Mouse (Mus musculus): ENCODE results near the gene Stard3. TPM values are rescaled to one million over a fixed set of nuclear protein-coding genes. Genes with fewer than 3 reads are reported as not detected.

Gene Stard3
- 39.7 and 45.6 TPM in 2 replicates for polyA plus RNA-seq (2014; fragmentation: Nextera tagmentation; extraction: Ambion mirVana)

- Histone ChIP-seq H3K27me3 (ENCODE audit: control insufficient read depth, insufficient read depth, low read length) (peaks cover 11% of the 10 kb centered on the region; the same call in 1 of the 2 replicates), H3K36me3 (ENCODE audit: control insufficient read depth, insufficient read depth, low read length) (no peaks in the 10 kb centered on the region), H3K9ac (ENCODE audit: low read length) (peak within 1 kb of the TSS; percentile 54), H3K9me3 (ENCODE audit: control insufficient read depth, low read length) (no peaks in the 10 kb centered on the region), H3K4me2 (ENCODE audit: low read depth) (peak within 1 kb of the TSS; percentile 77), H3K4me3 (ENCODE audit: low read depth, low read length) (peak within 1 kb of the TSS; percentile 52), H3K4me1 (ENCODE audit: control insufficient read depth, insufficient read depth, low read length) (peaks cover 28% of the 10 kb centered on the region), H3K27ac (ENCODE audit: low read depth, low read length) (peak within 1 kb of the TSS; percentile 54)
- DNase-seq (ENCODE audit: low spot score) (peak; percentile 91), ATAC-seq (ENCODE audit: insufficient read depth, low FRiP score, low TSS enrichment) (peak; percentile 85)
- WGBS = under 1% methylated on average over 49 of the region's 60 CpGs
Observed at GRCm38 (mm10) chr11:98358161-98359083, at the start of gene Stard3. TSS of gene Stard3 (plus strand) at chr11:98358368.

GRCm38 (mm10) chr11:98313790-98314323, 44.3 kb upstream of the Stard3 start:
- no peak for ATAC-seq (ENCODE audit: insufficient read depth, low FRiP score, low TSS enrichment)
- Histone ChIP-seq H3K27me3 (ENCODE audit: control insufficient read depth, insufficient read depth, low read length) (peaks cover 52% of the 10 kb centered on the region), H3K36me3 (ENCODE audit: control insufficient read depth, insufficient read depth, low read length) (no peaks in the 10 kb centered on the region), H3K4me3 (ENCODE audit: low read depth, low read length) (no peak overlapping the region), H3K4me1 (ENCODE audit: control insufficient read depth, insufficient read depth, low read length) (no peaks in the 10 kb centered on the region), H3K4me2 (ENCODE audit: low read depth) (no peak overlapping the region), H3K27ac (ENCODE audit: low read depth, low read length) (no peak overlapping the region), H3K9ac (ENCODE audit: low read length) (no peak overlapping the region), H3K9me3 (ENCODE audit: control insufficient read depth, low read length) (no peaks in the 10 kb centered on the region)
- DNase-seq (ENCODE audit: low spot score) = peak; percentile 75
- 1% methylated on average over 22 of the region's 26 CpGs for WGBS

- peak; percentile 10 for DNase-seq (ENCODE audit: low spot score)
- ATAC-seq (ENCODE audit: insufficient read depth, low FRiP score, low TSS enrichment) = no peak
Observed at GRCm38 (mm10) chr11:98317479-98317878, 40.7 kb upstream of the Stard3 start.

GRCm38 (mm10) chr11:98318421-98319116, 39.6 kb upstream of the Stard3 start:
- 0% methylated on average over 14 of the region's 14 CpGs for WGBS
- no peak overlapping the region for H3K27ac ChIP-seq (ENCODE audit: low read depth, low read length)
- no peaks in the 10 kb centered on the region for H3K9me3 ChIP-seq (ENCODE audit: control insufficient read depth, low read length)
- no peak overlapping the region for H3K4me3 ChIP-seq (ENCODE audit: low read depth, low read length)
- no peak overlapping the region for H3K4me2 ChIP-seq (ENCODE audit: low read depth)
- H3K9ac ChIP-seq (ENCODE audit: low read length) = no peak overlapping the region
- DNase-seq (ENCODE audit: low spot score) (peak; percentile 13), ATAC-seq (ENCODE audit: insufficient read depth, low FRiP score, low TSS enrichment) (no peak)
- no peaks in the 10 kb centered on the region for H3K4me1 ChIP-seq (ENCODE audit: control insufficient read depth, insufficient read depth, low read length)
- no peaks in the 10 kb centered on the region for H3K36me3 ChIP-seq (ENCODE audit: control insufficient read depth, insufficient read depth, low read length)
- peaks cover 93% of the 10 kb centered on the region for H3K27me3 ChIP-seq (ENCODE audit: control insufficient read depth, insufficient read depth, low read length)

More at GRCm38 (mm10) chr11:98317479-98317878, 40.7 kb upstream of the Stard3 start:
- H3K4me2 ChIP-seq (ENCODE audit: low read depth) = no peak overlapping the region
- 3% methylated on average over 7 of the region's 7 CpGs for WGBS
- H3K27ac ChIP-seq (ENCODE audit: low read depth, low read length) = no peak overlapping the region
- H3K9ac ChIP-seq (ENCODE audit: low read length) = no peak overlapping the region
- peaks cover 88% of the 10 kb centered on the region for H3K27me3 ChIP-seq (ENCODE audit: control insufficient read depth, insufficient read depth, low read length)
- H3K9me3 ChIP-seq (ENCODE audit: control insufficient read depth, low read length) = no peaks in the 10 kb centered on the region
- no peaks in the 10 kb centered on the region for H3K4me1 ChIP-seq (ENCODE audit: control insufficient read depth, insufficient read depth, low read length)
- H3K4me3 ChIP-seq (ENCODE audit: low read depth, low read length) = no peak overlapping the region
- no peaks in the 10 kb centered on the region for H3K36me3 ChIP-seq (ENCODE audit: control insufficient read depth, insufficient read depth, low read length)

- 3% methylated on average over 15 of the region's 15 CpGs for WGBS
- H3K36me3 ChIP-seq (ENCODE audit: control insufficient read depth, insufficient read depth, low read length) = no peaks in the 10 kb centered on the region
- no peak for ATAC-seq (ENCODE audit: insufficient read depth, low FRiP score, low TSS enrichment)
Observed at GRCm38 (mm10) chr11:98319120-98319519, 39.0 kb upstream of the Stard3 start.

GRCm38 (mm10) chr11:98319544-98319943, 38.6 kb upstream of the Stard3 start:
- H3K9me3 ChIP-seq (ENCODE audit: control insufficient read depth, low read length) = no peaks in the 10 kb centered on the region
- ATAC-seq (ENCODE audit: insufficient read depth, low FRiP score, low TSS enrichment) = no peak
- 8% methylated on average over 4 of the region's 4 CpGs for WGBS
- H3K27ac ChIP-seq (ENCODE audit: low read depth, low read length) = no peak overlapping the region
- H3K27me3 ChIP-seq (ENCODE audit: control insufficient read depth, insufficient read depth, low read length) = peaks cover 96% of the 10 kb centered on the region
- H3K4me1 ChIP-seq (ENCODE audit: control insufficient read depth, insufficient read depth, low read length) = no peaks in the 10 kb centered on the region
- no peaks in the 10 kb centered on the region for H3K36me3 ChIP-seq (ENCODE audit: control insufficient read depth, insufficient read depth, low read length)
- DNase-seq (ENCODE audit: low spot score) = peak; percentile 9
- no peak overlapping the region for H3K4me2 ChIP-seq (ENCODE audit: low read depth)
- no peak overlapping the region for H3K4me3 ChIP-seq (ENCODE audit: low read depth, low read length)
- no peak overlapping the region for H3K9ac ChIP-seq (ENCODE audit: low read length)

More at GRCm38 (mm10) chr11:98319120-98319519, 39.0 kb upstream of the Stard3 start:
- H3K9ac ChIP-seq (ENCODE audit: low read length) = no peak overlapping the region
- H3K27me3 ChIP-seq (ENCODE audit: control insufficient read depth, insufficient read depth, low read length) = peaks cover 94% of the 10 kb centered on the region
- no peaks in the 10 kb centered on the region for H3K4me1 ChIP-seq (ENCODE audit: control insufficient read depth, insufficient read depth, low read length)
- H3K4me2 ChIP-seq (ENCODE audit: low read depth) = no peak overlapping the region
- no peaks in the 10 kb centered on the region for H3K9me3 ChIP-seq (ENCODE audit: control insufficient read depth, low read length)
- DNase-seq (ENCODE audit: low spot score) = peak; percentile 9
- H3K27ac ChIP-seq (ENCODE audit: low read depth, low read length) = no peak overlapping the region
- H3K4me3 ChIP-seq (ENCODE audit: low read depth, low read length) = no peak overlapping the region

GRCm38 (mm10) chr11:98319944-98320343, 38.2 kb upstream of the Stard3 start:
- no peak overlapping the region for H3K4me2 ChIP-seq (ENCODE audit: low read depth)
- peak; percentile 10 for DNase-seq (ENCODE audit: low spot score)

GRCm38 (mm10) chr11:98320381-98320780, 37.8 kb upstream of the Stard3 start:
- H3K9ac ChIP-seq (ENCODE audit: low read length) = no peak overlapping the region
- ATAC-seq (ENCODE audit: insufficient read depth, low FRiP score, low TSS enrichment) = no peak
- no peak overlapping the region for H3K4me2 ChIP-seq (ENCODE audit: low read depth)
- peaks cover 99% of the 10 kb centered on the region for H3K27me3 ChIP-seq (ENCODE audit: control insufficient read depth, insufficient read depth, low read length)
- H3K4me1 ChIP-seq (ENCODE audit: control insufficient read depth, insufficient read depth, low read length) = no peaks in the 10 kb centered on the region
- peak; percentile 9 for DNase-seq (ENCODE audit: low spot score)
- H3K4me3 ChIP-seq (ENCODE audit: low read depth, low read length) = no peak overlapping the region
- 7% methylated on average over 12 of the region's 12 CpGs for WGBS
- no peaks in the 10 kb centered on the region for H3K9me3 ChIP-seq (ENCODE audit: control insufficient read depth, low read length)
- H3K27ac ChIP-seq (ENCODE audit: low read depth, low read length) = no peak overlapping the region
- H3K36me3 ChIP-seq (ENCODE audit: control insufficient read depth, insufficient read depth, low read length) = no peaks in the 10 kb centered on the region

More at GRCm38 (mm10) chr11:98319944-98320343, 38.2 kb upstream of the Stard3 start:
- Histone ChIP-seq H3K9ac (ENCODE audit: low read length) (no peak overlapping the region), H3K27me3 (ENCODE audit: control insufficient read depth, insufficient read depth, low read length) (peaks cover 99% of the 10 kb centered on the region), H3K27ac (ENCODE audit: low read depth, low read length) (no peak overlapping the region), H3K9me3 (ENCODE audit: control insufficient read depth, low read length) (no peaks in the 10 kb centered on the region), H3K4me3 (ENCODE audit: low read depth, low read length) (no peak overlapping the region), H3K36me3 (ENCODE audit: control insufficient read depth, insufficient read depth, low read length) (no peaks in the 10 kb centered on the region), H3K4me1 (ENCODE audit: control insufficient read depth, insufficient read depth, low read length) (no peaks in the 10 kb centered on the region)
- WGBS = 3% methylated on average over 2 of the region's 2 CpGs
- ATAC-seq (ENCODE audit: insufficient read depth, low FRiP score, low TSS enrichment) = no peak

Data from neural tube, embryonic 11.5 days (tissue).